Mouse (Mus musculus): Measurements from ENCODE around the gene Cd22. TPM values are rescaled to one million over a fixed set of nuclear protein-coding genes. Genes with fewer than 3 reads are reported as not detected.

Cd22 gene
- total RNA-seq, 2 experiments from 2014 or later, result not detected

DNA sequence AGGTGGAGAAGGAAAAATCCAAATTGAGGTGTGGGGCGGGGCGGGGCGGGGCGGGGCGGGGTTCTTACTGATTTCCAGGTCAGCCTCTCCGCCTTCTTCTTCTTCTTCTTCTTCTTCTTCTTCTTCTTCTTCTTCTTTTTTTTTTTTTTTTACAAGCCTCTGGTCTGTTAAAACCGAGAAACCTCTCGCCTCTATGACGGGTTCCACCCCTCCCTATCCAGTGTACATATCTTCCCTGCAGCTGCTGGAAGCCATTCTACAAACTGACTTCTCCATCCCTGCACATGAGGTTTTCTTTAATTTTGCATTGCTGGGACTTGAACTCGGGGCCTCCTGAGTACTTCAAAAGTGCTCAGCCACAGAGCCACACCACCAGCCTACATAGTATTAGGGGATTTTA, 53.5 kb downstream of the Cd22 start:
- Histone ChIP-seq H3K4me3 (no peak overlapping the region), H3K27ac (no peak overlapping the region)
- no peak for DNase-seq (ENCODE audit: low spot score in 2 of 2)
- TF ChIP-seq CTCF (conservative IDR thresholded peaks at IDR 0.05), result no peak

DNA sequence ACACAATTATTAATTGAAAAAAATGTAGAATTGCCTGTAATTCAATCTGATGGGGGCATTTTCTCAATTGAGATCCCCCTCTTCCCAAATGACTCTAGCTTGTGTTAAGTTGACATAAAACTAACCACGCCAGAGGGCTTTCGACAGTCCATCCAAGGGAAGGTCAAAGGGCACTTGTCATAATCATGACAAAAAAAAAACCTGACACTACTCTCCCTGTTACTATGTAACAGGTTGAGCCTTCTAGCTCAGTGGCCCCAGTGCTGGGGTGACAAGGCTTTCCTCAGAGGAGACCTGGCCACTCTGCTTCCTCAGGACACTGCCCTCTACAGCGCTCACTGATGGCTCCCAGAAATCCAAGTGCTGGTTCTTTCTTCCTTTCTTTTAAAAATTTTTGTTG, 55.8 kb downstream of the Cd22 start:
- H3K27ac ChIP-seq, result no peak overlapping the region
- no peak overlapping the region for H3K4me3 ChIP-seq
- TF ChIP-seq CTCF (conservative IDR thresholded peaks at IDR 0.05), result no peak
- DNase-seq (ENCODE audit: low spot score in 2 of 2), result no peak

DNA sequence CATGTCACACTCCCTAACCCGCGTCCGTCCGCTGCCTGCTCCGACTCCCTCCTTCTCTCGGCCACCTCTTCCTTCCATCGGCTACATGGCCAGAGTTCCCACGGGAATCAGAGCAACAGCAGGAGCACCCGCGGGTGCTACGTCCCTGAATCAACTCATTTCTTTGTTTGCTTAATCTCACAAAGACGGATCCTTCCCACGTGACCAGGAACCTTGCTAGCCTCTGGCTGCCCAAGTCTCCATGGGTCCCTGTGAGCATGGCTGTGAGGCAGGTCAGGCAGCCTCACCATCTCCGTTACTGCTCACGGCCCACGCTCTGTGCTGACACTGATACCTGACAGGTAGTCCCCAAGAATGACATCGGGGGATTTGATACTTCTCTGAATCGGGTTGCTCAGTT, 56.5 kb downstream of the Cd22 start, which contains the start of gene Ffar2:
Gene Ffar2 (minus strand): TSS at position 101 of the 400 bp plus-strand sequence.
- TF ChIP-seq CTCF (conservative IDR thresholded peaks at IDR 0.05), result no peak

DNA sequence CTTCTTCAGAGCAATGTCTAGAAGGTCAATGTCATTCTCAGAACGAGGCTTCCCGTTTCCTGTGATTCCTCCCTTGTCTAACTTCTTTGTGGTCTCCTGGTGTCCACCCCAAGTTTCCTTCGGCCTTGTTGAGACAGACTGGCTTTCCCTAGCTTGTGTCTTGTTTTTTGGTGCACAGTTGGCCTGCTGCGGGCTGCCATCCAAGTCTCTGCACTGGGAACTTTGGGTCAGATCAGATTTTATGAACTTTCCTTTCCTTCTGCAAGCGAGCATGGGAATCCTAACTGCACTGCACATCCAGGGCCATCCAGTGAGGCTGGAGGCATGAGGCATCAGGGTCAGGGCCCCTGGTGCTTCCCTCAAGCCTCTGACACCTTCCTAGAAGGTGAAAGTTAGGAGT, 58.6 kb downstream of the Cd22 start:
- no peak for DNase-seq (ENCODE audit: low spot score in 2 of 2)
- Histone ChIP-seq H3K27ac (no peak overlapping the region), H3K4me3 (no peak overlapping the region)
- TF ChIP-seq CTCF (conservative IDR thresholded peaks at IDR 0.05), result no peak

More for the DNA sequence above, 56.5 kb downstream of the Cd22 start, which contains the start of gene Ffar2:
- DNase-seq (ENCODE audit: low spot score in 2 of 2), result no peak
- H3K27ac ChIP-seq, result no peak within 1 kb of the TSS
- no peak within 1 kb of the TSS for H3K4me3 ChIP-seq

DNA sequence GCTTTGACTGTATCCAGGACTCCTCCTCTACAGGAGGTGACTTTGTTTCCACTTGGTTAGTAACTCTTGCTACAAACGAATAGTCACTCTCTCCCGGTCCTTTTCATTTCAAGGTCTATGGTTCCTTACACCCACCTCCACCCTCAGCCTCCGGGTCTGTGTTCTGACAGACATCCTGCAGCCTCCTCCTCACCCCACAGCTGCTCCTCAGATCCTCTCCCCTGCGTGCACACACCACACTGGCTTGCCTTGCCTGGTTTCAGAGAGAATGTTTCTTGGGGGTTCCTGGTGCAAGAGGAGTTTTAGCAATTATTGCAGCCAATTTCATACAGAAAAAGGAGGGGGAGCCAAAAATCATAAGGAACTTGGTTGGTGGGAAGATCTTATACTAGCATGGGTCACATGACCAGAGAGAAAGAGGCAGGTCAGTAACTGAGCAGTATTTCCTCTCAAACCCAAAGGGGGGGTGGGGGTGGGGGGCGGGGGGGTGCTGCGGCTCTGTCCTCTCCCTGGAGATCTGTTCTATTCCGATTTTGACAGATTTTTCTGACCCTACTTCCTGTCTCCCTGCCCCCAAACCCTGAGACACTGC, 59.2 kb downstream of the Cd22 start:
- Histone ChIP-seq H3K27ac (no peak overlapping the region), H3K4me3 (no peak overlapping the region)
- DNase-seq (ENCODE audit: low spot score in 2 of 2), result no peak
- no peak for TF ChIP-seq CTCF (conservative IDR thresholded peaks at IDR 0.05)

DNA sequence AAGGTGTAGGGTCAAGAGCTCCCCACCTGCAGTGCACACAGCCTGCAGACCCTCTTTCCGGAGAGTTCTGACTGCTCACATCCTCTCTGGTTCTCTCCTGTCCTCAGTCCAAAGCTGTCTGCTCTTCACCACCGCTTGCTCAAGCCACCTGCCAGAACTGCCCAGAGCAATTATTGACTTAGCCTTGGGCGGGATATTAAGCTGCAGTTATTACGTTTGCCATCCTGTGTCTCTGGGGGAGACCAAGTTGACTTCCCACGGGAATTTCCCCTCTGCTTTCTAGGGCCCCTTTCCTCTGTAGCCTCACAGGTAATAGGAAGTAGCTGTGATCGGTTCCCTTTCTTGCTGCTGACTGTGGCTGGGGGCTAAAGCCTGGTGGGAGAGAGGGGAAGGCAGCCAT, 60.0 kb downstream of the Cd22 start:
- H3K4me3 ChIP-seq, result no peak overlapping the region
- TF ChIP-seq CTCF (conservative IDR thresholded peaks at IDR 0.05), result no peak
- no peak for DNase-seq (ENCODE audit: low spot score in 2 of 2)

More for the DNA sequence above, 60.0 kb downstream of the Cd22 start:
- no peak overlapping the region for H3K27ac ChIP-seq

Other genes with a start within 250 kb of the Cd22 start
- not detected for gene Etv2, start 244.5 kb downstream of the Cd22 start, total RNA-seq (2021)
- gene Rbm42, start 230.0 kb downstream of the Cd22 start, total RNA-seq (2021), result 10 to 100 TPM; 69.5 to 72.6 TPM
- gene Haus5, start 215.3 kb downstream of the Cd22 start, total RNA-seq (2021), result 1 to 10 TPM; 6.6 to 6.8 TPM
- not detected for gene Pmis2, start 208.7 kb downstream of the Cd22 start, total RNA-seq (2021)
- gene 2200002J24Rik, start 181.4 kb downstream of the Cd22 start, total RNA-seq (2021), result not detected
- under 1 TPM; 0.38 to 0.47 TPM for gene Atp4a, start 168.1 kb downstream of the Cd22 start, total RNA-seq (2021)
- 100 to 1,000 TPM; 108 to 112 TPM for gene Tmem147, start 150.8 kb downstream of the Cd22 start, total RNA-seq (2021)
- not detected for gene Gapdhs, start 136.7 kb downstream of the Cd22 start, total RNA-seq (2021)
- 1 to 10 TPM; 4.9 to 6.1 TPM for gene Sbsn, start 128.9 kb downstream of the Cd22 start, total RNA-seq (2021)
- gene Dmkn, start 116.6 kb downstream of the Cd22 start, total RNA-seq (2021), result under 1 TPM; 0.56 to 1.00 TPM
- gene Krtdap, start 92.4 kb downstream of the Cd22 start, total RNA-seq (2021), result not detected
- not detected for gene Ffar2, start 56.6 kb downstream of the Cd22 start, total RNA-seq (2021)
- gene Ffar3, start 24.2 kb downstream of the Cd22 start, total RNA-seq (2021), result not detected
- gene Ffar1, start 18.8 kb downstream of the Cd22 start, total RNA-seq (2021), result not detected
- gene Mag, start 34.5 kb upstream of the Cd22 start, total RNA-seq (2021), result 100 to 1,000 TPM; 135 to 145 TPM
- not detected for gene Hamp2, start 44.3 kb upstream of the Cd22 start, total RNA-seq (2021)
- not detected for gene Hamp, start 63.7 kb upstream of the Cd22 start, total RNA-seq (2021)
- gene Usf2, start 76.5 kb upstream of the Cd22 start, total RNA-seq (2021), result 100 to 1,000 TPM; 134 to 137 TPM
- 1 to 10 TPM; 7.5 to 8.6 TPM for gene Lsr, start 93.1 kb upstream of the Cd22 start, total RNA-seq (2021)
- gene Fam187b, start 93.4 kb upstream of the Cd22 start, total RNA-seq (2021), result not detected
- 10 to 100 TPM; 17.3 to 26.9 TPM for gene Fxyd5, start 162.1 kb upstream of the Cd22 start, total RNA-seq (2021)
- 100 to 1,000 TPM; 117 to 121 TPM for gene Fxyd7, start 171.1 kb upstream of the Cd22 start, total RNA-seq (2021)
- 100 to 1,000 TPM in 1 of 2 experiments, 10 to 100 TPM in 1; 90.9 to 114 TPM for gene Fxyd1, start 176.9 kb upstream of the Cd22 start, total RNA-seq (2021)
- 10 to 100 TPM; 37.9 to 41.9 TPM for gene Lgi4, start 179.0 kb upstream of the Cd22 start, total RNA-seq (2021)
- 1 to 10 TPM in 1 of 2 experiments, not detected in 1; 1.7 TPM for gene Fxyd3, start 196.4 kb upstream of the Cd22 start, total RNA-seq (2021)
- gene Hpn, start 234.9 kb upstream of the Cd22 start, total RNA-seq (2021), result 1 to 10 TPM; 2.9 to 7.1 TPM
- 100 to 1,000 TPM; 585 to 611 TPM for gene Scn1b, start 246.7 kb upstream of the Cd22 start, total RNA-seq (2021)

Data from layer of hippocampus, adult 2 months (tissue).